Mouse (Mus musculus) heart, embryonic 15.5 days (tissue): Measurements from ENCODE around the gene Vpreb3. TPM values are rescaled to one million over a fixed set of nuclear protein-coding genes. Genes with fewer than 3 reads are reported as not detected.

Experiments used
- ATAC-seq: fragments of 200-750 bp; cut with Nextera tagmentation; replicated peaks from 2 replicates; pipeline ENCODE4 v1.8.0; 2017; ENCODE audit warnings: low read depth, moderate TSS enrichment; ENCODE audit not compliant: insufficient number of reproducible peaks, insufficient read depth, low FRiP score
- H3K27ac ChIP-seq: fragments of 300-500 bp; sonication (generic); 2 replicates; pipeline ENCODE4 v1.5.1; 2015; ENCODE audit warnings: mild to moderate bottlenecking, inconsistent platforms
- H3K27me3 ChIP-seq: fragments of 300-500 bp; sonication (generic); 2 replicates; pipeline ENCODE4 v1.6.1; 2015; ENCODE audit warnings: inconsistent platforms
- H3K36me3 ChIP-seq: fragments of 300-500 bp; sonication (generic); 2 replicates; pipeline ENCODE4 v1.6.1; 2015; ENCODE audit warnings: mild to moderate bottlenecking, inconsistent platforms
- H3K4me1 ChIP-seq: fragments of 300-500 bp; sonication (generic); replicated peaks from 2 replicates; pipeline ENCODE4 v1.6.1; 2015; ENCODE audit warnings: inconsistent platforms
- H3K4me2 ChIP-seq: fragments of 300-500 bp; sonication (generic); 2 replicates; pipeline ENCODE4 v1.6.1; 2015; ENCODE audit warnings: inconsistent platforms, mild to moderate bottlenecking, moderate library complexity
- H3K4me3 ChIP-seq: fragments of 300-500 bp; sonication (generic); 2 replicates; pipeline ENCODE4 v1.5.1; 2015; ENCODE audit warnings: mild to moderate bottlenecking, inconsistent platforms
- H3K9ac ChIP-seq: fragments of 300-500 bp; sonication (generic); 2 replicates; pipeline ENCODE4 v1.6.1; 2015; ENCODE audit warnings: mild to moderate bottlenecking, inconsistent platforms
- H3K9me3 ChIP-seq: fragments of 300-500 bp; sonication (generic); replicated peaks from 2 replicates; pipeline ENCODE4 v1.6.1; 2016; ENCODE audit warnings: inconsistent platforms
- WGBS: fragments of 180-500 bp; shearing (Covaris S2); methylation state at CpG from one replicate; pipeline ENCODE4 v1.1.7; 2015; ENCODE audit warnings: mixed read lengths; 5-methylcytosine and 5-hydroxymethylcytosine counted together
- polyA plus RNA-seq: library from polyadenylated mRNA; unstranded; fragments of >200 nt; fragmentation: Nextera tagmentation; extraction: Ambion mirVana; gene quantifications from 2 replicates; pipeline ENCODE4 v1.2.1, GENCODE M21; 2015

Gene Vpreb3
- polyA plus RNA-seq, 1 experiment from 2014 or later, result 0.35 TPM

- peaks cover 16% of the 10 kb centered on the region for H3K27me3 ChIP-seq
- no peaks in the 10 kb centered on the region for H3K9me3 ChIP-seq
- H3K27ac ChIP-seq, result peak within 1 kb of the TSS; percentile 74
- 45% methylated on average over 6 of the region's 6 CpGs for WGBS
- peak within 1 kb of the TSS; percentile 95 for H3K4me2 ChIP-seq
- H3K4me3 ChIP-seq, result peak within 1 kb of the TSS; percentile 66
- peak within 1 kb of the TSS; percentile 86 for H3K9ac ChIP-seq
- peaks cover 50% of the 10 kb centered on the region for H3K4me1 ChIP-seq
- peaks cover under 1% of the 10 kb centered on the region; the same call in 1 of the 2 replicates for H3K36me3 ChIP-seq
- ATAC-seq, result no peak
Measured at GRCm38 (mm10) chr10:75932891-75933290, 10.0 kb upstream of the Vpreb3 start, which contains the start of gene Chchd10. Gene Chchd10, plus strand, starts transcription at chr10:75933130.

- H3K4me2 ChIP-seq, result peak overlapping the region; percentile 77
- peaks cover 55% of the 10 kb centered on the region for H3K4me1 ChIP-seq
- H3K36me3 ChIP-seq, result no peaks in the 10 kb centered on the region
- peaks cover 16% of the 10 kb centered on the region for H3K27me3 ChIP-seq
- 85% methylated on average over 1 of the region's 1 CpGs for WGBS
- ATAC-seq, result no peak
- peak overlapping the region; percentile 73 for H3K4me3 ChIP-seq
- no peaks in the 10 kb centered on the region for H3K9me3 ChIP-seq
- H3K9ac ChIP-seq, result no peak overlapping the region
- H3K27ac ChIP-seq, result no peak overlapping the region; the same call in 1 of the 2 replicates
Measured at GRCm38 (mm10) chr10:75934991-75935390, 7.9 kb upstream of the Vpreb3 start.

GRCm38 (mm10) chr10:75935680-75936541 is 6.9 kb upstream of the Vpreb3 start, which contains the start of gene Mmp11:
Gene Mmp11, minus strand, starts transcription at chr10:75936496.
- Histone ChIP-seq H3K27me3 (peaks cover 16% of the 10 kb centered on the region), H3K36me3 (no peaks in the 10 kb centered on the region)

GRCm38 (mm10) chr10:75936909-75937667 is 5.8 kb upstream of the Vpreb3 start:
- no peaks in the 10 kb centered on the region for H3K36me3 ChIP-seq
- peaks cover 35% of the 10 kb centered on the region for H3K4me1 ChIP-seq
- H3K9ac ChIP-seq, result peak overlapping the region; percentile 79
- H3K4me3 ChIP-seq, result peak overlapping the region; percentile 73
- peaks cover 10% of the 10 kb centered on the region; the same call in 1 of the 2 replicates for H3K27me3 ChIP-seq
- peak overlapping the region; percentile 90; the same call in 1 of the 2 replicates for H3K27ac ChIP-seq
- WGBS, result 41% methylated on average over 18 of the region's 18 CpGs
- H3K9me3 ChIP-seq, result no peaks in the 10 kb centered on the region
- no peak for ATAC-seq
- H3K4me2 ChIP-seq, result peak overlapping the region; percentile 77

More at GRCm38 (mm10) chr10:75935680-75936541, 6.9 kb upstream of the Vpreb3 start, which contains the start of gene Mmp11:
- H3K4me1 ChIP-seq, result peaks cover 47% of the 10 kb centered on the region
- H3K4me2 ChIP-seq, result peak within 1 kb of the TSS; percentile 77
- H3K9ac ChIP-seq, result peak within 1 kb of the TSS; percentile 79
- 2% methylated on average over 51 of the region's 51 CpGs for whole genome bisulfite sequencing
- H3K9me3 ChIP-seq, result no peaks in the 10 kb centered on the region
- H3K4me3 ChIP-seq, result peak within 1 kb of the TSS; percentile 73
- peak within 1 kb of the TSS; percentile 90 for H3K27ac ChIP-seq
- peak; percentile 81 for ATAC-seq

GRCm38 (mm10) chr10:75937851-75938643 is 4.8 kb upstream of the Vpreb3 start:
- 51% methylated on average over 10 of the region's 10 CpGs for WGBS
- Histone ChIP-seq H3K27me3 (peaks cover 10% of the 10 kb centered on the region; the same call in 1 of the 2 replicates), H3K4me1 (peaks cover 26% of the 10 kb centered on the region), H3K9ac (no peak overlapping the region), H3K27ac (peak overlapping the region; percentile 90; the same call in 1 of the 2 replicates), H3K4me3 (peak overlapping the region; percentile 73), H3K36me3 (no peaks in the 10 kb centered on the region), H3K4me2 (peak overlapping the region; percentile 77), H3K9me3 (no peaks in the 10 kb centered on the region)
- ATAC-seq, result no peak

GRCm38 (mm10) chr10:75939481-75940234 is 3.2 kb upstream of the Vpreb3 start:
- Histone ChIP-seq H3K27ac (no peak overlapping the region), H3K9ac (no peak overlapping the region), H3K27me3 (peaks cover 10% of the 10 kb centered on the region; the same call in 1 of the 2 replicates), H3K4me3 (no peak overlapping the region), H3K4me2 (no peak overlapping the region), H3K4me1 (peaks cover 28% of the 10 kb centered on the region), H3K36me3 (no peaks in the 10 kb centered on the region), H3K9me3 (no peaks in the 10 kb centered on the region)
- WGBS, result 54% methylated on average over 9 of the region's 9 CpGs
- ATAC-seq, result no peak

GRCm38 (mm10) chr10:75940520-75940919 is 2.3 kb upstream of the Vpreb3 start, which contains the start of gene Gm867:
Gene Gm867, minus strand, starts transcription at chr10:75940672.
- Histone ChIP-seq H3K27me3 (peaks cover 10% of the 10 kb centered on the region; the same call in 1 of the 2 replicates), H3K36me3 (no peaks in the 10 kb centered on the region), H3K27ac (no peak within 1 kb of the TSS), H3K9ac (no peak within 1 kb of the TSS), H3K9me3 (no peaks in the 10 kb centered on the region), H3K4me3 (no peak within 1 kb of the TSS), H3K4me2 (no peak within 1 kb of the TSS), H3K4me1 (peaks cover 23% of the 10 kb centered on the region)
- no peak for ATAC-seq
- WGBS, result 68% methylated on average over 5 of the region's 5 CpGs

- no peak for ATAC-seq
- H3K4me3 ChIP-seq, result no peak overlapping the region
- no peak overlapping the region for H3K9ac ChIP-seq
- no peak overlapping the region for H3K27ac ChIP-seq
- no peaks in the 10 kb centered on the region for H3K9me3 ChIP-seq
- no peak overlapping the region for H3K4me2 ChIP-seq
- peaks cover 7% of the 10 kb centered on the region; the same call in 1 of the 2 replicates for H3K27me3 ChIP-seq
- no peaks in the 10 kb centered on the region for H3K36me3 ChIP-seq
- 70% methylated on average over 9 of the region's 9 CpGs for WGBS
- H3K4me1 ChIP-seq, result peaks cover 23% of the 10 kb centered on the region
Measured at GRCm38 (mm10) chr10:75941042-75941824, 1.6 kb upstream of the Vpreb3 start.

- H3K4me2 ChIP-seq, result no peak overlapping the region
- H3K4me3 ChIP-seq, result no peak overlapping the region
- H3K4me1 ChIP-seq, result peaks cover 6% of the 10 kb centered on the region; the same call in 1 of the 2 replicates
- no peaks in the 10 kb centered on the region for H3K36me3 ChIP-seq
- no peak overlapping the region for H3K27ac ChIP-seq
- no peak for ATAC-seq
- no peaks in the 10 kb centered on the region for H3K9me3 ChIP-seq
- no peak overlapping the region for H3K9ac ChIP-seq
- H3K27me3 ChIP-seq, result peaks cover 3% of the 10 kb centered on the region; the same call in 1 of the 2 replicates
- 34% methylated on average over 11 of the region's 11 CpGs for WGBS
Measured at GRCm38 (mm10) chr10:75944066-75944772, 1.4 kb downstream of the Vpreb3 start.
